Mouse (Mus musculus): ENCODE data around the gene Pmepa1.

The Pmepa1 gene

DNA sequence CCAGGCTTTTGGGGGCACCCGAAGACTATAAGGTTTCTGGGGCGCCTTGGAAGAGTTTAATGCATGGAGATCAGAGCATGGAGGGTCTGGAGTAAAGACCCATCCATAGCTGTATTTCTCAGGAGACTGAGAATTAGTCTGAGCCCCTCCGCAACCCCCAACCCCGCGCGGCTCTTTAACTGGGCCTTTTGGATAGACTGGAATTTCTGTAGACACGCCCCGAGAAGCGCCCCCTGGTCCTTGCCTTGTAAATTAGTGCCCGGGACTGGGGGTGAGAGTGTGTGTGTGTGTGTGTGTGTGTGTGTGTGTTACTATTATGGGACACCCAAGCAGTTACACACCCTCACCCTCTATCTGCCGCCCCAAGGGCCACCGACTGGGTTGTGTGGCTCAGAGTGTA is 526 bp upstream of the Pmepa1 start:
- CTCF ChIA-PET, result interaction anchor here (0.5 to 1.2 kb wide), 3 partner anchors 24 to 88 kb away, joined by 3 to 4 read pairs (median 3); no protein-coding TSS in a partner anchor

DNA sequence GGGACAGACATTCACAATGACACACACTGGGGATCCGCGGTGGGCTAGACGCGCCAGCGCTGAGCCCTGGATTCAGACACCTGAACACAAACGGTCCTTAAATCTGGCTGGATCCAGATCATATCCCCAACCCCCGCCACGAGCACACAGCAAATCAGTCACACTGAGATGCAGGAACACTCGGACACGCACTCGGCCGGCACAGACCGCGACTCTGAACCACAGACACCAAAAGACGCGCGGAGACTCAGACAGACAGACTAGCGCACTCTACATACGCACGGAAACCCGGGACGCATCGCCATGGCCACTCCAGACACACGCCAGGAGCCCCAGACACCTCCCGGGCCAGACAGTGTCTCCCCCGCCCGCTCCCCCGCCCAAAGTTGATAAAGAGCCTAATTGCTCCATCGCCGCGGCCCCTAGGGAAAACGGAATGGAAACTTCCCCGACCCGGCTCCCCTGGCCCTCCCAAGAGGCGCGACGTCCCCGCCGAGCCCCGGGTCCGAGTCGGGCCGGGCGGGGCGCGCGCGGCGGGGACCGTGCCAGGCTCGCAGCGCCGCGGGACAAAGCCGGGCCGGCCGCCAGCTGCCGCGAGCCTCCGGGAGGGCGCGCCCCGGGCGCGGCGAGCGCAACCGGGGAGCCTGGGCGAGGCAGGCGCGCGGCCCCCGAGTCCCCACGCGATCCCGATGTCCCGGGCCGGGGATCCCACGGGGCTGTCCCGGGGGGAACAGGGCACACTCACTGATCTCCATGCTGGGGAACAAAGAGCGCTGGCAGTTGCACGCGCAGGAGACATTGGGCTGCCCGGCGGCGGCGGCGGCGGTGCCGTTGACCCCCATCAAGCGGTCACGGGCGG is 761 bp downstream of the Pmepa1 start:
- CTCF ChIA-PET, result no interaction called here

GRCm38 (mm10) chr2:173274428-173275342 is 1.6 kb downstream of the Pmepa1 start:
- CTCF ChIA-PET, result no interaction called here

GRCm38 (mm10) chr2:173273885-173274284 is 2.4 kb downstream of the Pmepa1 start:
- CTCF ChIA-PET, result no interaction called here

DNA sequence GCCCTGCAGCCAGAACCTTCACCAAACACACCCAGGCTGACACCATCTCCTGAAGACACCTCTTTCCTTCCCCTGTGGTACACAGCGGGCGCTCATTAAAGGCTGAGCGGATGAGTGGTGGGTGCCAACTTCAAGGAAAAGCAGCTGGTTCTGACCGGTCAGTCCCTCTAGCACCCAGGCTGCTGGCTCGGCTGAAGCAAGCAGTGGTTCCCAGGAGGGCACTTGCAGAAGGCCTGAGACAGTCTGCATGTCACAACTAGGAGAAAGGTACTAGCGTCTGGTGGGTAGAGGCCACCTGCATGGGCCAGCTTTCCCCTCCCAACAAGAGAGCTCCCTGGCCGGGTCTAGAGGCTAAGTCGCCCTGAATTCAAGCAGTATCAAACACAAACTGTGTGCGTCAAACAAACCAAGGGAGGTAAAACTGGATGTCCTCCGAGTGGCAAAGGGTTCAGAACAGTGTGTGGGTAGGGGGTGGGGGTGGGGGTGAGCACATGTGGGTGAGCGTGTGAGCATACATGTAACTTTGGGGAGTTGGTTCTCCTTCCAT is 3.9 kb downstream of the Pmepa1 start:
- CTCF ChIA-PET, result no interaction called here

- CTCF ChIA-PET, result no interaction called here
These were observed 4.8 kb downstream of the Pmepa1 start for GRCm38 (mm10) chr2:173271541-173271940.

DNA sequence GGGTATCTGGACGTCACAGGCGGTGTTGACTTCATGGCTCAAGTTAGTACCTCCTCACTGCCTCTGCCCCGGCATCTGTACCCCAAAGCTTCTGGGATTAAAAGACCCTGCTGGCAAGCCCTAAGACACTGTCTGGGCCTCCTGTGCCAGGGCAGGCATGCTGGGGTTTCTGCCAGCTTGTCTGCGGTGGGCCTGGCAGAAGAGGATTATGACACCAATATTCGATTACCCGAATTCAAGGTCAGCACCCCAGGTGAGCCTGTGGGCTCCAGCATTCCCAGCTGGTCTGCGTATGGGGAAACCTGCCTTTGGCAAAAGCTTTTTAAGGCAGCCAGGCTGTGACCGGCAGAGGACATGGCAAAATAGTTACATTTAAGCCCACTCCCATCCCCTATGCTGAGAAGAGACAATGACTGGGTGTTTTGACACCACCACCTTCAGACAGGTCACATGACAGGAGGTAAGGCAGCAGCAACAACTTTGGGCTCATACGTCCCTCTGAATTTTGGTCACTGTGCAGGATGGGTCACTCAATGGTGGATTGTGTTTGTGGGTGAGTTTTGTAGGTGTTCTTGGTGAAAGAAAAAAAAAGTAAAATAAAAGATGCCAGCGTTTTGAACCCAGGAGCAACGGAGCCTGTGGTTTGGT is 5.6 kb downstream of the Pmepa1 start:
- CTCF ChIA-PET, result no interaction called here

DNA sequence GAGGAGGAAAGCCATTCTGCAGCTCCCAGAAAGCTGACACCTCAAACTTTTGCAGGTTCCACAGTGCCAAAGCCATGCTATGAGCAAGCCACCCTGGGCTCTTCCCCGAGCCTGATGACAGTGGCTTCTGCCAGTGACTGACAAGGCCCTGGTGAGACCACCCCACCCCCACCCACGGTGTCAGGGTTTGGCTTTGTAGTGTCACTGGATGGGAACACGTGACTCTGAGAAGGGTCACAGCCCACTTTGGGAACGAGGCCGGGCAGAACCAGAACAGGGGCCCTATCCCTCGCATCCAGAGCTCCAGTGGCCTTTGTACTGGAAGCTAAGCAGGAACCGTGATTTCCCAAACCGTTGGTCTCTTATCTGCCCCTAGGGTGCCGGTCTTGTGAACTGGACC is 6.1 kb downstream of the Pmepa1 start:
- CTCF ChIA-PET, result no interaction called here

- CTCF ChIA-PET, result no interaction called here
These were observed 8.8 kb downstream of the Pmepa1 start for GRCm38 (mm10) chr2:173267562-173267961.

DNA sequence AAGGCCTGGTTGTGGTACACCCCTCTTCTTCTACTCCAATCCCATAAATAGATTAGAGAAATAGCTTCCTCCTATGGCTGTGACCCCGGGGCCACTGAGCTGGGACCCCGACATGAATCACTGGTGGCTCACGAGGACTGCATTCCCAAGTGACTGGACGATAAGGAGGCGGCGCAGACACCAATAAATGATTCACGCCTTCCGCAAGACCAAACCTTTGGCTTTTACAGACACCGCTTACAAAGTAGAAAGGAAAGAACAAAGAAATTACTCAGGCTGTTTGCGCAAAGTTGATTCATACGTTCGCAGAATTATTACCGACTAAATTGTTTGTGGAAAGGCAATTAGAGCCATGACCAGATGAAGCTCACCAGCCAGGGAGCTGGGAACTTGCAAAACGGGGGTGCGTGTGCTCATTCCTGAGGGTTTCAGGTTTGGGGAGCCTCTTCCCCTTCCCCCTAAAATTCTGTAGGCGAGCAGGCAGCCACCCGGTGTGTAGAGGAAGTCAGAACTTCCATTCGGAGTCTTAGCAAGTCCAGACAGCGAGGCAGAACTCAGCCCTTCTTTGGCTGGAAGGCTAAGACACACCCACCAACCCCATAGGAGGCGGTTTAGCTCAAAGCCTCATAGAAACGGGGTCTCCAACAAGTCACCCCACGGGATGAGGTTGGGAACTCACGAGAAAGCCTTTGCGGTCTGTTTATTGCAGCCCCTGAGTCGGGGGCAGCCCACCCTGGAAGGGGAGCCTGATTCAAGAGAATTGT is 9.8 kb downstream of the Pmepa1 start:
- CTCF ChIA-PET, result no interaction called here

- CTCF ChIA-PET, result interaction anchor here (0.6 kb wide), 1 partner anchor 36 kb away, joined by 15 read pairs; no protein-coding TSS in a partner anchor
These were observed 10.7 kb downstream of the Pmepa1 start for GRCm38 (mm10) chr2:173265468-173266265.

GRCm38 (mm10) chr2:173264467-173265128 is 11.7 kb downstream of the Pmepa1 start:
- CTCF ChIA-PET, result interaction anchor here (0.6 kb wide), 2 partner anchors 13 to 35 kb away, joined by 4 to 15 read pairs; no protein-coding TSS in a partner anchor

DNA sequence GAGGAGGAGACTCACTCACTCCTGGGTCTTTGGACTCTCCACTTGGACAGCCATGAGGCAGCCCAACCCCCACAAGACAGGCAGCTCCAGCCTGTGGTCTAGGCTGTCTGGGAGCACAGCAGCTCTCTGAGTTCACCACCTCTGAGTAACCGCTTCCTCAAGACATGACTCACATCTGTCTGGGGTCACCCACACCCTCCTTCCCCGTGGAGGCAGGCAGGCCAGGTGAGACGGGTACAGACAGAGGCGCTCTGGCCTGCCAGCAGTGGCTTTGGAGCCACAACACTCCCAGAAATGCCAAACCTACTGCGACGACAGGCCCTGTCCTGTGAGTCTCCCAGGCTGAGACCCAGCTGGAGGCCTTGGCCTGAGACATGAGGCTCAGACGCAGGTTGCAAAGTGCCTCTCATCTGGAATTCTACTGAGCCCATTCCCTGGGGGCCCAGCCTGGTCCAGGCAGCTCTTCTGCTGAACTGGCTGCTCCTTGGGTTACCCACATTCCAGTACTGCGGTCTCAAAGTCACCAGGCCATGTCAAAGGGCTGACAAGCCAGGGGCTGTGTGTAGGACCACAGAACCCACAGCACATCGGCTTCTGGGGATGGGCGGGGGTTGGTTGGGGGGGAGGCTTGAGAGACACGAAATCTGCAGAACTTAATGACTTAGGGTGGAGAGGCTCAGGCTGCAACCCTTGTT is 12.6 kb downstream of the Pmepa1 start:
- CTCF ChIA-PET, result no interaction called here

DNA sequence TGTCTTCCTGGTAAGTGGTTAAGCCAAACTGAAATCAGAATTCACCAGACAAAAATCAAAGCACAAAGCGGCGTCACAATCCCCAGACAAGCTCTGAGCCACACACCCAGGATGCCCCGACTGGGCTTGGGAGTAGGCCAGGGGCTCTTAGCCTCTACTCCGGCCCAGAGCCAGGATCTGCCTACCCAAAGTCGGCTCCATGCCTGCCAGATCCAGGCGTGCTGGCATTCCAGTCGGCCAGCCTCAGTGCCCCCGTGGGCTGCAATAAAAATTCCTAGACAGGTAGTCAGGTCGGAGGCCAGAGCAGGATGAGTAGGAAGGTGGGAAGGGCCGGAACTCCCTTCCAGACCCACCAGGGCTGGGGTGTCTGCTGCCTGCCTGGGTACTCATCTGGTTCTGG is 14.8 kb downstream of the Pmepa1 start:
- CTCF ChIA-PET, result interaction anchor here (0.7 kb wide), 1 partner anchor 265 kb away, joined by 4 read pairs; no protein-coding TSS in a partner anchor

DNA sequence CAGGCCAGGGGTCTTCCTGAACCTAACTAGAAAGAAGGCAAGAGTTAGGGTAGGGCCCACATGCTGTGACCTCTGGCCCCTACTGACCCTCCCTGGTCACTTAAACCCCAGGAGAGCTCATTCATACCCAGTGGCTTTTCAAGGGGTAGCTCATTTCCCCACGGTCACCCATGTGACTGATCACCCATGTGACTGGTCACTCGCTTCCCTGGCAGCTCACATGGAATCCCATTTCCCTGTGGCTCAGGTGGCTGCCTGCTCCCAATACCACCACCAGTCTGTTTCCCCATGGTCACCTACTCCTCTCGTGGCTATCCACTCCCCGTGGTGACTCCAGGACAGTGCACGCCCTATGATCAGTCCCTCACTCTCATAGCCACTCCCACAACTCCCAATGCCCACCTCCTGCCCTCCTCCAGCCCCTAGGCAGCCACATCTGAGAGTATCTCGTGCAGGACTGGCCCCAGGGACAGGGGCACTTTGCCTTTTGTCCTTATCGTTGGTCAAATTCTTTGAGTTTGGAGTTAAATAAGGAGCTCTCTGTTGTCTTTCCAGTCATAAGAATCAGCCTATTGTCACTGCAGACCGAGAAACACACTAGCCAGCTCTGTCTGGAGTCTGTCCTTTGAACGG is 17.8 kb downstream of the Pmepa1 start:
- CTCF ChIA-PET, result no interaction called here

GRCm38 (mm10) chr2:173257610-173258009 is 18.7 kb downstream of the Pmepa1 start:
- CTCF ChIA-PET, result no interaction called here

- CTCF ChIA-PET, result no interaction called here
These were observed 19.8 kb downstream of the Pmepa1 start for GRCm38 (mm10) chr2:173256552-173256949.

DNA sequence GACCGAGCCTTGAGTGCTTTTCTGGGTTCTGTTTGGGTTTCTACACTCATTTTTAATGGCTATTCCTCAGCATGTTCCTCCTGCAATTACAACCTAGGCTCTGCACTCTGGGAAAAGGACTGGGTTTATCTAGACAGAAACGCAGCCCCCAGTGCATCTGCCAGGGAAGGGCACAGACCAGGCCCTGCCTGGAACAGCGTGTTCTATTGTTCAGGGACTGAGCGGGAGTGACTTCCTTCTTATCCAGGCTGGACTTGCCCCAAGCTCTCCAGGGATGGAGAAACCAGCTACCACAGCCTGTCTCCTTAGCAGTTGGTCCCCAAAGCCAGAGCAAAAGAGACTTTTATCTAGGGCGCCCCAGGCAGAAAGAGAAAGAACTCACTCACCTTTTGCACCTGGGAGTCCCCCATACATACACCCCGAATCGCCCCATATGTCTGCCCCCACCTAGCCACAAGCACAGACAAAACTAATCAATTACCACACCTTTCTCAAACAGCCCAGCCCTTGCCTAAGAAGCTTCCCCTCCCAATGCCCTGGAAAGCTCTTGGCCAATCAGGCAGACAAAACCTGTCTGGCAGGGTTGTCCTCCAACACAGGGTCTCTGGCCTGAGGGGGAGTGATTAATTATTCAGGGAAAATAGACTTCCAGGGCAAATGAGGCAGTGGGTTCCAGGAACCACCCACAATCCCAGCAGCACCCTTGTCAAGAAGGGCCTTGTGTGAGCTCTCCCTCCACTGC is 20.4 kb downstream of the Pmepa1 start:
- CTCF ChIA-PET, result no interaction called here
